Mouse (Mus musculus): Measurements from ENCODE around the gene Stk38. TPM values are rescaled to one million over a fixed set of nuclear protein-coding genes. Genes with fewer than 3 reads are reported as not detected.

Gene Stk38
- 9.9 and 10.0 TPM in 2 replicates for polyA plus RNA-seq (2021; fragmentation: Nextera tagmentation)
- long read RNA-seq, experiment 1, transcript Stk38-201 (14 exons, 3,351 nt): major isoform, 38 of 91 reads
- long read RNA-seq, experiment 1, transcript Stk38-202 (14 exons, 3,354 nt): minor isoform, 9 of 91 reads
- long read RNA-seq, experiment 1, partial matches to known transcripts: 14 of 91 reads
- long read RNA-seq, experiment 1, other reads (novel, unspliced or antisense): 27 of 91 reads
- long read RNA-seq, experiment 2, partial matches to known transcripts: 6 of 16 reads
- long read RNA-seq, experiment 2, other reads (novel, unspliced or antisense): 3 of 16 reads

GRCm38 (mm10) chr17:29007641-29008325 is at the start of gene Stk38:
Stk38 (minus strand) TSS chr17:29007995.

DNA sequence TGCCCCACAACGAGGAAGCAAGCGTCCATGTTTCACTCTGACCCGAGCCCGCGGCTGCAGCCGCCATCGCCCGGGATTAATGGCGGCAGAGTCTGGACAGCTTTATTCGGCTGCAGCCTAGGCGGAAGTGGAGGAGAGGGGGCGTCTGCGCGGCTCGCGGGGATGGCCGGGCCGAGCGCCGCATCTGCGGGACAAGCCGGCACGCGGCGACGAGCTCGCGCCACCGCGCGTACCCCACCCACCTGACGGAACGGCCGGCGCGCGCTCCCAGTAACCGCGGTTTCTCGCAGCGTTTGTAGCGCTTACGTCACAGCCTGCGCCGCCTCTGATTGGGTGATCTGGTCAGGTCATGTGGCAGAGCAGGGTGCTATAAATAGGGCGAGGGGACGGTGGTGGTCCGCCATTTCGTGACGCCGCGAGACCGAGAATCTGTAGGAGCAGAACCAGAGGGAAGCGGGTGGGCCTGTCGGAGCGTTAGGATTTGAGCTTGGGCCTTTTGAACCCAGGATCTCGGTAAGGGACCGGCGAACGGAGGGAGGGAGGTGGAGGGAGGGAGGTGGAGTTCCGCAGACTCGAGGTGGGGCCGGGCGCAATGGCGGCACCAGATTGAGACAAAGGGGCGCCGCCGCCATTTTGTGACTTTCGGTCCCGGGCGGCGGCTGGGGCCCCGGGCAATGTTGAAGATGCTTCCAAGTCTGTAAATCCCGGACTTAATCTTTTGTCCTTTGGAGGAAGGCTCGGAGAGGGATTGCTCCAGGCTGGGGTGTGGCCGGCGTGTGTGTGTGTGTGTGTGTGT is 24.7 kb upstream of the Stk38 start, which contains the start of gene Srsf3:
Srsf3 (plus strand) TSS at position 355 of the 796 bp plus-strand sequence.

GRCm38 (mm10) chr17:28951831-28952799 is 55.7 kb downstream of the Stk38 start, which contains the start of gene Kctd20:
Kctd20 (plus strand) TSS chr17:28951950.

GRCm38 (mm10) chr17:28943740-28944139 is 64.1 kb downstream of the Stk38 start, which contains the start of gene Pxt1:
Pxt1 (minus strand) TSS chr17:28943840.

Other genes with a start within 250 kb of the Stk38 start
- 1.3 and 1.4 TPM in 2 replicates for gene Mapk13, start 238.7 kb downstream of the Stk38 start, polyA plus RNA-seq (2021; fragmentation: Nextera tagmentation)
- gene Brpf3, start 206.9 kb downstream of the Stk38 start, polyA plus RNA-seq (2021; fragmentation: Nextera tagmentation): 3.0 and 4.4 TPM in 2 replicates
- 0.18 and 0.20 TPM in 2 replicates for gene Pnpla1, start 149.6 kb downstream of the Stk38 start, polyA plus RNA-seq (2021; fragmentation: Nextera tagmentation)
- 1.8 and 3.4 TPM in 2 replicates for gene 4930539E08Rik, start 92.7 kb downstream of the Stk38 start, polyA plus RNA-seq (2021; fragmentation: Nextera tagmentation)
- gene Pxt1, start 64.2 kb downstream of the Stk38 start, polyA plus RNA-seq (2021; fragmentation: Nextera tagmentation): 0.15 TPM in 1 of 2 replicates, not detected in the other
- gene Kctd20, start 56.0 kb downstream of the Stk38 start, polyA plus RNA-seq (2021; fragmentation: Nextera tagmentation): 22.5 and 23.1 TPM in 2 replicates
- gene Srsf3, start 24.6 kb upstream of the Stk38 start, polyA plus RNA-seq (2021; fragmentation: Nextera tagmentation): 120 and 131 TPM in 2 replicates
- 37.1 and 38.6 TPM in 2 replicates for gene Cdkn1a, start 83.0 kb upstream of the Stk38 start, polyA plus RNA-seq (2021; fragmentation: Nextera tagmentation)
- 0.08 TPM in 1 of 2 replicates, not detected in the other for gene Rab44, start 106.2 kb upstream of the Stk38 start, polyA plus RNA-seq (2021; fragmentation: Nextera tagmentation)
- gene Cpne5, start 230.2 kb upstream of the Stk38 start, polyA plus RNA-seq (2021; fragmentation: Nextera tagmentation): 74.7 and 85.7 TPM in 2 replicates